Mouse (Mus musculus): ENCODE results near the gene Maged2.
A peak's percentile ranks its signal among the peaks of the same experiment; 100 is the strongest.
"Not testable (repeated sequence)": the region's sequence is repeated elsewhere in the genome, so short reads cannot be mapped to it uniquely, and the experiment has no call there.

Maged2 gene

GRCm38 (mm10) chrX:150814139-150814469 lies at the start of gene Maged2:
TSS of gene Maged2 (minus strand) at chrX:150814345.
- DNase-seq (ENCODE audit: low spot score) = peak; percentile 21

GRCm38 (mm10) chrX:150848230-150848629 lies 34.1 kb upstream of the Maged2 start:
- no peak for DNase-seq (ENCODE audit: low spot score)

GRCm38 (mm10) chrX:150845480-150846205 lies 31.5 kb upstream of the Maged2 start:
- not testable (repeated sequence) for DNase-seq (ENCODE audit: low spot score)

GRCm38 (mm10) chrX:150843257-150843656 lies 29.1 kb upstream of the Maged2 start:
- not testable (repeated sequence) for DNase-seq (ENCODE audit: low spot score)

- DNase-seq (ENCODE audit: low spot score) = no peak
Observed at GRCm38 (mm10) chrX:150830297-150830696, 16.2 kb upstream of the Maged2 start.

- DNase-seq (ENCODE audit: low spot score) = no peak
Observed at GRCm38 (mm10) chrX:150817278-150817677, 3.1 kb upstream of the Maged2 start.

- no peak for DNase-seq (ENCODE audit: low spot score)
Observed at GRCm38 (mm10) chrX:150815601-150816000, 1.5 kb upstream of the Maged2 start.

GRCm38 (mm10) chrX:150813464-150814138 lies 544 bp downstream of the Maged2 start:
- DNase-seq (ENCODE audit: low spot score) = peak; percentile 14

- peak; percentile 97 for DNase-seq (ENCODE audit: low spot score)
Observed at GRCm38 (mm10) chrX:150812787-150813298, 1.3 kb downstream of the Maged2 start.

GRCm38 (mm10) chrX:150800987-150801386 lies 13.2 kb downstream of the Maged2 start:
- not testable (repeated sequence) for DNase-seq (ENCODE audit: low spot score)

- not testable (repeated sequence) for DNase-seq (ENCODE audit: low spot score)
Observed at GRCm38 (mm10) chrX:150798493-150799177, 15.5 kb downstream of the Maged2 start.
